Mouse (Mus musculus) B cell, adult 67 days (primary cell): ENCODE measurements around the gene Tmem222. TPM values are rescaled to one million over a fixed set of nuclear protein-coding genes. Genes with fewer than 3 reads are reported as not detected.

ENCODE experiments used
- total RNA-seq, 2 experiments: library from RNA; stranded (reverse); gene quantifications; 4 replicates each; pipeline ENCODE4 v1.2.4; 2023

Tmem222 gene
- total RNA-seq, result 10 to 100 TPM; 42.8 to 50.6 TPM

DNA sequence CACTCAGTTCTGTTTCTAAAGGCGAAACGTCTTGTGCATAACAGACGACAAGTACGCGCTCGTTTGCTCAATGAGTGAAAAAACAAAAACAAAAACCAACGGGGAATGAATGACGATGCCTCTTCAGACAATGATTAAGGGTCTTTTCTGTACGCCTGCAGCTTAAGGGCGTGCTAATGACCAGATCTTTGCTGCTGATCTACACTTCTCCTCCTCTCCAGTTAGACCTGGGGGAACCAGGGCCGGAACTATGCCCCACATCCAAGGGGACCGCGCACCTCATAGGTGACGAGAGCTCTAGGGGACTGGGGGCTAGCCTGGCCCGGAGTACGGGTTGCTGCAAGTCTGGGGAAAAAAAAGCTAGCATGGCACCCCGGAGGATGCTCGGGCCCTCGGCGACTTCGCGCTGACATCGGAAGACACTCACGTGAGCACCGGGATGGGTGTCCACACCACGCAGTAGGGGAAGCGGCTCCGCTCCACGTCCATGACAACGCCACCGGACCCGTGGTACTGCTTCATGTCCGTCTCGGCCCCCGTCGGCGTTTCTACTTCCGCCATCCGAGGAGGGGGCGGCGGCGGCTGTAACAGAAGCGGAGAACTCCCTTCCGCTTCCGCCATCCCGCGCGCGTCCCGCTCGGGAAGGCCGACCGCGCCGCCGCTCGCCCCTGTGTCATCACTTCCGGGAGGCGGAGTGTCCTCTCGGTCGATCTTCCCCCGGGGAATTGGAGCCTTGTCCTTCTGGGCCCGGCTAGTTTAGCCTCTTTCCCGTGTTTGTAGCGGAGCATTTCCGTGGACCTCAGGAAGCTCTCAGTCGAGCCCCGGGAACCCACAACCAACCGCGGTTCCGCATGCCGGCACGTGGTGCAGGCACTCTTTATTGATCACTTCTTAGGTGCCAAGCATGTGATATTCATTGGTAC is at the start of gene Tmem222:
Tmem222 (minus strand) TSS at position 689 of the 923 bp plus-strand sequence.

DNA sequence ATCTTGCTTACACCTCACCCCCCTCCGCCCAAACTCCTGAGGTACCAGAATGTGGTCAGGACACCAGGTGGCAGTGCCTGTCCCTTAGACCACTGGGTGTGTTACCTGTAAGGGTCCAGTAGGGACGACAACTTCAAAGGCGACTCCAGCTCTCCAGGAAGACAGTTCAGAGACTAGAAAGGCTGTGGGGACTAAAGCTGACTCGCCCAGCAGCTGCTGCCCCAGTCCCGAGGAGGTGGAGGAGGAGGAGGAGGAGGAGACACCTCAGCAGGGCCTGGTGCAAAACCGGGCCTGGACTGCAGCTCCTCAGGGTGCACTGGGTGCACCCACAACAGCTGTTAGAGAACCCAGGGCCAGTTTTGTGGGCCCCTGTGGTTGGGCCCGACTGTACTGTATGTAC is 14.7 kb downstream of the Tmem222 start, which contains the start of gene Sytl1:
Sytl1 (minus strand) TSS at position 232 of the 400 bp plus-strand sequence.

DNA sequence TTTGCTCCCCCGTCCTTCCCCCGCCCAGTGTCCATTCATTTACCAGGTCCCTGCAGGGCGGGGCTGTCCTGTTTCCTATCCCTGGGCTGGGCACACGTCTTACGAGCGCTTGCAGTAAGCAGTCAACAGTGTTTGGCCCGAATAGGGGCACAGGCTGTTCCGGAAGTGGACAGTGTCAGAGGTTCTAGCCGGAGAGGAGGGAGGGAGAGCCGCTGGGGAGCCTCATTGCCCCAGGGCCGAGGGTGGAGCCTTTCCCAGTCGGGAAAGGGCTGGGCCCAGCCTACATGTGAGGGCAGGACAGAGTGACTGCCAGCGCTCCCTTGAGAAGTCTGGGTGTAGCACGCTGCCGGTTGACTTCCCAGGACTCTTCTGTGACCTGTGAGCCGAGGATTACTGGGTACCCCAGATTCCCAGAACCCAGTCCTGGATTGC is 37.1 kb downstream of the Tmem222 start, which contains the start of gene Map3k6:
Map3k6 (plus strand) TSS at position 329 of the 432 bp plus-strand sequence.

Other genes starting within 250 kb of the Tmem222 start
- gene Wasf2, start 147.3 kb downstream of the Tmem222 start, total RNA-seq, result 100 to 1,000 TPM; 282 to 316 TPM
- 1 to 10 TPM in 1 of 2 experiments, not detected in 1; 2.8 TPM for gene Cd164l2, start 65.7 kb downstream of the Tmem222 start, total RNA-seq
- gene Gpr3, start 65.3 kb downstream of the Tmem222 start, total RNA-seq, result 1 to 10 TPM; 1.5 to 1.8 TPM
- not detected for gene Map3k6, start 37.0 kb downstream of the Tmem222 start, total RNA-seq
- gene Sytl1, start 14.7 kb downstream of the Tmem222 start, total RNA-seq, result 1 to 10 TPM in 1 of 2 experiments, under 1 TPM in 1; 0.64 to 1.4 TPM
- gene Wdtc1, start 75.7 kb upstream of the Tmem222 start, total RNA-seq, result 10 to 100 TPM; 43.4 to 48.8 TPM
- gene Slc9a1, start 91.9 kb upstream of the Tmem222 start, total RNA-seq, result 10 to 100 TPM; 49.8 to 53.2 TPM
- gene Tent5b, start 202.3 kb upstream of the Tmem222 start, total RNA-seq, result not detected
- not detected for gene Trnp1, start 220.8 kb upstream of the Tmem222 start, total RNA-seq
- under 1 TPM in 1 of 2 experiments, not detected in 1; 0.52 TPM for gene Kdf1, start 241.2 kb upstream of the Tmem222 start, total RNA-seq